Mouse (Mus musculus) forebrain, embryonic 11.5 days (tissue): ENCODE data around the gene Rnh1. TPM values are rescaled to one million over a fixed set of nuclear protein-coding genes. Genes with fewer than 3 reads are reported as not detected.

Experiments
- ATAC-seq: fragments of 200-750 bp; cut with Nextera tagmentation; replicated peaks from 2 replicates; pipeline ENCODE4 v1.8.0; 2017; ENCODE audit warnings: moderate TSS enrichment; ENCODE audit not compliant: low FRiP score
- DNase-seq: peaks from one replicate; pipeline ENCODE4 v3.0.0-alpha.2; 2017; ENCODE audit warnings: low spot score
- H3K27ac ChIP-seq: fragments of 300-500 bp; sonication (generic); 2 replicates; pipeline ENCODE4 v1.5.1; 2014; ENCODE audit warnings: low read depth, low read length
- H3K27me3 ChIP-seq: fragments of 300-500 bp; sonication (generic); 2 replicates; pipeline ENCODE4 v1.6.1; 2014; ENCODE audit warnings: mild to moderate bottlenecking, low read length, mixed read lengths; ENCODE audit not compliant: control insufficient read depth, insufficient read depth
- H3K36me3 ChIP-seq: fragments of 300-500 bp; sonication (generic); 2 replicates; pipeline ENCODE4 v1.6.1; 2014; ENCODE audit warnings: mild to moderate bottlenecking, low read length, moderate library complexity, mixed read lengths; ENCODE audit not compliant: control insufficient read depth, insufficient read depth
- H3K4me1 ChIP-seq: fragments of 300-500 bp; sonication (generic); replicated peaks from 2 replicates; pipeline ENCODE4 v1.6.1; 2014; ENCODE audit warnings: low read length, mixed read lengths; ENCODE audit not compliant: control insufficient read depth, insufficient read depth
- H3K4me2 ChIP-seq: fragments of 300-500 bp; sonication (generic); 2 replicates; pipeline ENCODE4 v1.6.1; 2014; ENCODE audit warnings: low read depth, mild to moderate bottlenecking, low read length, moderate library complexity, mixed read lengths; ENCODE audit not compliant: severe bottlenecking
- H3K4me3 ChIP-seq: fragments of 300-500 bp; sonication (generic); 2 replicates; pipeline ENCODE4 v1.5.1; 2014; ENCODE audit warnings: low read depth, low read length
- H3K9ac ChIP-seq: fragments of 300-500 bp; sonication (generic); 2 replicates; pipeline ENCODE4 v1.6.1; 2014; ENCODE audit warnings: low read length
- H3K9me3 ChIP-seq: fragments of 300-500 bp; sonication (generic); 2 replicates; pipeline ENCODE4 v1.6.1; 2016; ENCODE audit warnings: low read length, mixed read lengths; ENCODE audit not compliant: control insufficient read depth
- WGBS: fragments of 180-500 bp; shearing (Covaris S2); extraction: QIAGEN DNeasy Blood & Tissue Kit; methylation state at CpG from one replicate; pipeline ENCODE4 v1.1.7; 2014; 5-methylcytosine and 5-hydroxymethylcytosine counted together
- polyA plus RNA-seq: library from polyadenylated mRNA; unstranded; fragments of >200 nt; fragmentation: Nextera tagmentation; extraction: Ambion mirVana; gene quantifications from 2 replicates; pipeline ENCODE4 v1.2.1, GENCODE M21; 2014

Gene Rnh1
- polyA plus RNA-seq, 1 experiment from 2014 or later = 56.7 TPM

DNA sequence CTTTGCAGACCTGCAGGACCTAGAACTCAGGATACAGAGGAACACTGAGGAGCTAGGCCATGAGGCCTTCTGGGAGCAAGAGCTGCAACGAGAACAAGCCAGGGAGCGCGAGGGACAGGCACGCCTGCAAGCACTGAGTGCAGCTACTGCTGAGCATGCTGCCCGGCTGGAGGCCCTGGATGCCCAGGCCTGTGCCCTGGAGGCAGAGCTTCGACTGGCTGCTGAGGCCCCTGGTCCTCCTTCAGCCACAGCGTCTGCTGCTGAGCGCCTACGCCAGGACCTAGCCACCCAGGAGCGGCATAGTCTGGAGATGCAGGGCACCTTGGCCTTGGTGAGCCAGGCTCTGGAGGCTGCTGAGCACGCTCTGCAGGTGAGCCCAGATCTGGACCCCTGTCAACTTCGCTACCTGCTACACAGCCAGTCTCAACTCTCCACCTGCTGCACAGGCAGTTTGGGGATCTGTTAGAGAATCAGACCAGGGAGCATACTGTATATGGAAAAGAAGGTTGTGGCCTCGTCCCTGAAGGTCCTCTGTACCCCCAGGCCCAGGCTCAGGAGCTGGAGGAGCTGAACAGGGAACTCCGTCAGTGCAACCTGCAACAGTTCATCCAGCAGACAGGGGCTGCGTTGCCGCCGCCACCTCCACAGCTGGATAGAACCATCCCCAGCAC is 44.8 kb upstream of the Rnh1 start:
- Histone ChIP-seq H3K4me3 (no peak overlapping the region), H3K9ac (no peak overlapping the region), H3K4me2 (no peak overlapping the region), H3K9me3 (no peaks in the 10 kb centered on the region), H3K4me1 (peaks cover 25% of the 10 kb centered on the region), H3K27me3 (no peaks in the 10 kb centered on the region), H3K27ac (no peak overlapping the region), H3K36me3 (no peaks in the 10 kb centered on the region)
- no peak for ATAC-seq
- DNase-seq = no peak
- 91% methylated on average over 17 of the region's 17 CpGs for WGBS

DNA sequence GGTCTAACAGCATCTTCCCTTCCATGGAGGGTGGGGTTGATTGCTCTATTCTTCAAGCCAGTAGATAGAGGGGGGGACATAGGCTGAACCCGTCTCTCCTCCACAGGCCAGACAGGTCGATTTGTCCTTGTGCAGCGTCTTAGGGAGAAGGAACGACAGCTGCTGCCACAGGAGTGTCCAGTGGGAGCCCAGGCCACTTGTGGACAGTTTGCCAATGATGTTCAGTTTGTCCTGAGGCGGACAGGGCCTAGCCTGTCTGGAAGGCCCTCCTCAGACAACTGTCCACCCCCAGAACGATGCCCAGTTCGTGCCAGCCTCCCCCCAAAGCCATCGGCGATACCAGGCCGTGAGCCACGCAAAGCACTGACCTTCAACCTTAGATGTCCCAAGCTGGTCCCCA is 44.2 kb upstream of the Rnh1 start:
- DNase-seq (peak; percentile 51), ATAC-seq (no peak)
- no peaks in the 10 kb centered on the region for H3K9me3 ChIP-seq
- H3K4me2 ChIP-seq = peak overlapping the region; percentile 73; the same call in 1 of the 2 replicates
- no peak overlapping the region for H3K27ac ChIP-seq
- no peaks in the 10 kb centered on the region for H3K36me3 ChIP-seq
- H3K4me1 ChIP-seq = peaks cover 20% of the 10 kb centered on the region
- no peaks in the 10 kb centered on the region for H3K27me3 ChIP-seq
- H3K9ac ChIP-seq = no peak overlapping the region
- H3K4me3 ChIP-seq = peak overlapping the region; percentile 63
- whole genome bisulfite sequencing = 88% methylated on average over 11 of the region's 11 CpGs

DNA sequence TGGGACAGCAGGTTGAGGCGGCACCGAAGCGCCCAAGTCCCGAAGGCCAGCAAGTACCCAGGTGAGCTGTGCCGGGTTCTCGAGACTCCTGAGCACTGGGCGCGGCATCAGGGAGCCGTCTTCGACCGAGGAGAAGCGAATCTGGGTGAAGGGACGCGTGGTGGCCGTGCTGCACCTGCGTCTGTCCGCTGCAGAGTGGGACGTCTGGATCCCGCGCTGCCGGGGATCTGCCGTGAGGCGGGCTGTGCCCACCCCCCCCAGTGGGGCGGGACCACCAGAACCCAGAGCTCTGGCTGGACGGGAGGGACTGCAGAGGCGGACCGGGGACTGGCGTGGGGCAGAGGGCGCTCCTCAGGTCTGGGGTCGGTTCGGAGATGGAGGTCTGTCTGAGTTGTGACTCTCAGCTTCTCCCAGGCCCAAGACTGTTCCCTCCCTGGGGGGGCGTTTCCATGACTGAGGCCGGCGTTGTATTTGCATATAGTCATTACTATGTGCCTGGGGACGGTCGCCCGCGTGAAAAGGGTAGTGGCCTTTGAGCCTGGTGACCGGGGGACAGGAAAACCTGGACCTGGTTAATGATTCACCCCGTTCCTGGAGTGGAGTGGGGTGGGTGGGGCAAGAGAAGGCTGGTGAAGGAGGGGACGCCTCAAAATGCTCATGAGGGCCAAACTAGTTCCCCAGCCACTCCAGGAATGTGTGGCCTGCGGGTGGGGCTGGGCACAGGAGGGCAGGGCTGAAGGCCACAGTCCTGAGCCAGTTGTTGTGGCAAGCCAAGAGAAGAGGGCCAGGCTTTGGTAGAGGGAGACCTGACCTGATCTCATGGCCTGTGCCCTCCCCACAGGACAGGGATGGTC is 43.5 kb upstream of the Rnh1 start:
- WGBS = under 1% methylated on average over 42 of the region's 42 CpGs
- Histone ChIP-seq H3K4me2 (peak overlapping the region; percentile 73), H3K27me3 (no peaks in the 10 kb centered on the region), H3K4me1 (peaks cover 18% of the 10 kb centered on the region), H3K27ac (peak overlapping the region; percentile 70), H3K9me3 (no peaks in the 10 kb centered on the region), H3K9ac (peak overlapping the region; percentile 72), H3K36me3 (no peaks in the 10 kb centered on the region), H3K4me3 (peak overlapping the region; percentile 63)
- peak; percentile 84 for DNase-seq
- ATAC-seq = peak; percentile 68

- WGBS = under 1% methylated on average over 41 of the region's 41 CpGs
- Histone ChIP-seq H3K36me3 (no peaks in the 10 kb centered on the region), H3K9me3 (no peaks in the 10 kb centered on the region), H3K27me3 (no peaks in the 10 kb centered on the region), H3K4me1 (peaks cover 17% of the 10 kb centered on the region), H3K9ac (peak within 1 kb of the TSS; percentile 78), H3K4me2 (peak within 1 kb of the TSS; percentile 73), H3K27ac (peak within 1 kb of the TSS; percentile 96), H3K4me3 (peak within 1 kb of the TSS; percentile 63)
- ATAC-seq (peak; percentile 96), DNase-seq (peak; percentile 98)
These were observed 42.6 kb upstream of the Rnh1 start, which contains the start of gene Rassf7 for GRCm38 (mm10) chr7:141215101-141215879. Rassf7 (plus strand) TSS chr7:141215860.

- no peaks in the 10 kb centered on the region for H3K36me3 ChIP-seq
- H3K4me1 ChIP-seq = peaks cover 17% of the 10 kb centered on the region
- no peak overlapping the region for H3K9ac ChIP-seq
- 0 out of 2 replicates have a peak overlapping the region, but pooled peaks have one; percentile 96 for H3K27ac ChIP-seq
- no peaks in the 10 kb centered on the region for H3K27me3 ChIP-seq
- WGBS = 85% methylated on average over 3 of the region's 3 CpGs
- H3K4me2 ChIP-seq = no peak overlapping the region
- H3K9me3 ChIP-seq = no peaks in the 10 kb centered on the region
- DNase-seq (peak; percentile 52), ATAC-seq (no peak)
- H3K4me3 ChIP-seq = no peak overlapping the region
These were observed 41.7 kb upstream of the Rnh1 start for GRCm38 (mm10) chr7:141214310-141214709.

- Histone ChIP-seq H3K4me2 (peak within 1 kb of the TSS; percentile 73), H3K36me3 (no peaks in the 10 kb centered on the region), H3K27ac (peak within 1 kb of the TSS; percentile 96), H3K4me3 (peak within 1 kb of the TSS; percentile 63), H3K27me3 (no peaks in the 10 kb centered on the region), H3K4me1 (peaks cover 17% of the 10 kb centered on the region), H3K9ac (peak within 1 kb of the TSS; percentile 78), H3K9me3 (no peaks in the 10 kb centered on the region)
- ATAC-seq (no peak), DNase-seq (peak; percentile 40)
- WGBS = 93% methylated on average over 11 of the region's 11 CpGs
These were observed 41.1 kb upstream of the Rnh1 start, which contains the start of gene Lmntd2 for GRCm38 (mm10) chr7:141213605-141214235. Lmntd2 (minus strand) TSS chr7:141214080.

DNA sequence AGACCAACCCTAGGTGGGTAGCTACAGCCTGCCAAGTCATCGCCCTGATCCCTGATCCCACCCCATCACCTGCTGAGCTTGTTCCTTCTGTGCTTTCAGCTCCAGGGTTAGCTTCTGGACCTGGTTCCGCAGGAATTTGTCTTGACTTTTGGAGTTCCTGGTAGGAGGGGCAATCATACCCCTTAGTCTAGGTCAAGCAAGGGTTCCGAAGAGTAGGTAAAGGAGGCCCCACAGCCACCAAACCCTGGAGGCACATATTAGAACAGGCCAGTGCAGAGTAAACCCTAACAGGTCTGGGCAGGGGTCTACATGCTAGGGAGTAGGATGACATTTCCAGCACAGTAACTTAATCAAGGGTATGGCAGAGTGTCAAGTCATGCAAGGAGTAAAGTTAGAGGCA is 40.5 kb upstream of the Rnh1 start:
- no peak overlapping the region for H3K4me3 ChIP-seq
- 80% methylated on average over 3 of the region's 3 CpGs for WGBS
- peaks cover 17% of the 10 kb centered on the region for H3K4me1 ChIP-seq
- H3K27me3 ChIP-seq = no peaks in the 10 kb centered on the region
- no peak overlapping the region for H3K4me2 ChIP-seq
- no peaks in the 10 kb centered on the region for H3K36me3 ChIP-seq
- ATAC-seq = no peak
- H3K9me3 ChIP-seq = no peaks in the 10 kb centered on the region
- DNase-seq = peak; percentile 43
- H3K9ac ChIP-seq = no peak overlapping the region
- no peak overlapping the region for H3K27ac ChIP-seq

GRCm38 (mm10) chr7:141210606-141211131 is 38.0 kb upstream of the Rnh1 start:
- no peak overlapping the region for H3K9ac ChIP-seq
- no peaks in the 10 kb centered on the region for H3K9me3 ChIP-seq
- peaks cover 8% of the 10 kb centered on the region; the same call in 1 of the 2 replicates for H3K4me1 ChIP-seq
- no peaks in the 10 kb centered on the region for H3K27me3 ChIP-seq
- no peak for ATAC-seq
- no peak for DNase-seq
- H3K36me3 ChIP-seq = no peaks in the 10 kb centered on the region
- no peak overlapping the region for H3K4me2 ChIP-seq
- H3K4me3 ChIP-seq = no peak overlapping the region
- 93% methylated on average over 14 of the region's 14 CpGs for WGBS
- no peak overlapping the region for H3K27ac ChIP-seq
